Mouse (Mus musculus) intestine, embryonic 16.5 days (tissue): ENCODE data around the gene Mt3. TPM values are rescaled to one million over a fixed set of nuclear protein-coding genes. Genes with fewer than 3 reads are reported as not detected.

Source experiments
- ATAC-seq: fragments of 200-750 bp; cut with Nextera tagmentation; 2 replicates; pipeline ENCODE4 v1.8.0; 2017; ENCODE audit warnings: moderate TSS enrichment, moderate library complexity
- H3K27ac ChIP-seq: fragments of 300-500 bp; sonication (generic); 2 replicates; pipeline ENCODE4 v1.5.1; 2014; ENCODE audit warnings: mild to moderate bottlenecking, low read length
- H3K27me3 ChIP-seq: fragments of 300-500 bp; sonication (generic); replicated peaks from 2 replicates; pipeline ENCODE4 v1.6.1; 2014; ENCODE audit warnings: low read length, control low read depth, mixed read lengths; ENCODE audit not compliant: control insufficient read depth, insufficient read depth
- H3K36me3 ChIP-seq: fragments of 300-500 bp; sonication (generic); 2 replicates; pipeline ENCODE4 v1.6.1; 2014; ENCODE audit warnings: low read length, control low read depth; ENCODE audit not compliant: control insufficient read depth, insufficient read depth
- H3K4me1 ChIP-seq: fragments of 300-500 bp; sonication (generic); 2 replicates; pipeline ENCODE4 v1.6.1; 2014; ENCODE audit warnings: low read length, control low read depth, mixed read lengths; ENCODE audit not compliant: control insufficient read depth, insufficient read depth
- H3K4me2 ChIP-seq: fragments of 300-500 bp; sonication (generic); 2 replicates; pipeline ENCODE4 v1.6.1; 2014; ENCODE audit warnings: low read depth, low read length, control low read depth
- H3K4me3 ChIP-seq: fragments of 300-500 bp; sonication (generic); 2 replicates; pipeline ENCODE4 v1.5.1; 2014; ENCODE audit warnings: mild to moderate bottlenecking, low read length
- H3K9ac ChIP-seq: fragments of 300-500 bp; sonication (generic); 2 replicates; pipeline ENCODE4 v1.6.1; 2014; ENCODE audit warnings: low read depth, low read length
- H3K9me3 ChIP-seq: fragments of 300-500 bp; sonication (generic); 2 replicates; pipeline ENCODE4 v1.6.1; 2016; ENCODE audit warnings: low read length, control low read depth; ENCODE audit not compliant: control insufficient read depth
- WGBS: fragments of 180-500 bp; shearing (Covaris S2); extraction: QIAGEN DNeasy Blood & Tissue Kit; methylation state at CpG from one replicate; pipeline ENCODE4 v1.1.7; 2014; 5-methylcytosine and 5-hydroxymethylcytosine counted together
- polyA plus RNA-seq: library from polyadenylated mRNA; unstranded; fragments of >200 nt; fragmentation: Nextera tagmentation; extraction: Ambion mirVana; gene quantifications from 2 replicates; pipeline ENCODE4 v1.2.1, GENCODE M21; 2015

The Mt3 gene
- polyA plus RNA-seq, 1 experiment from 2014 or later = 5.4 TPM

GRCm38 (mm10) chr8:94179713-94180560, 27.5 kb downstream of the Mt3 start:
- WGBS = 6% methylated on average over 25 of the region's 25 CpGs

GRCm38 (mm10) chr8:94180561-94180908, 28.1 kb downstream of the Mt3 start:
- Histone ChIP-seq H3K9me3 (no peaks in the 10 kb centered on the region), H3K36me3 (no peaks in the 10 kb centered on the region), H3K27me3 (peaks cover 4% of the 10 kb centered on the region; the same call in 1 of the 2 replicates), H3K9ac (peak overlapping the region; percentile 78; the same call in 1 of the 2 replicates), H3K4me3 (peak overlapping the region; percentile 63), H3K4me2 (peak overlapping the region; percentile 75), H3K4me1 (peaks cover 13% of the 10 kb centered on the region), H3K27ac (peak overlapping the region; percentile 83; the same call in 1 of the 2 replicates)
- ATAC-seq = no peak
- WGBS = 70% methylated on average over 1 of the region's 1 CpGs

More at GRCm38 (mm10) chr8:94179713-94180560, 27.5 kb downstream of the Mt3 start:
- Histone ChIP-seq H3K4me3 (peak overlapping the region; percentile 63), H3K27me3 (peaks cover 4% of the 10 kb centered on the region; the same call in 1 of the 2 replicates), H3K4me1 (peaks cover 12% of the 10 kb centered on the region), H3K9me3 (no peaks in the 10 kb centered on the region), H3K4me2 (peak overlapping the region; percentile 75), H3K9ac (peak overlapping the region; percentile 78), H3K36me3 (no peaks in the 10 kb centered on the region), H3K27ac (peak overlapping the region; percentile 83)
- no peak for ATAC-seq

- H3K4me3 ChIP-seq = peak overlapping the region; percentile 35
- WGBS = 48% methylated on average over 13 of the region's 13 CpGs
- H3K27ac ChIP-seq = peak overlapping the region; percentile 90
- peak overlapping the region; percentile 58 for H3K9ac ChIP-seq
- no peak for ATAC-seq
- peak overlapping the region; percentile 58 for H3K4me2 ChIP-seq
- no peaks in the 10 kb centered on the region for H3K36me3 ChIP-seq
- H3K27me3 ChIP-seq = peaks cover 15% of the 10 kb centered on the region
- H3K4me1 ChIP-seq = peaks cover 28% of the 10 kb centered on the region
- H3K9me3 ChIP-seq = no peaks in the 10 kb centered on the region
Observed at GRCm38 (mm10) chr8:94182055-94182929, 29.9 kb downstream of the Mt3 start.

- Histone ChIP-seq H3K4me1 (peaks cover 31% of the 10 kb centered on the region), H3K27ac (peak overlapping the region; percentile 90), H3K9me3 (no peaks in the 10 kb centered on the region), H3K27me3 (peaks cover 15% of the 10 kb centered on the region), H3K4me2 (peak overlapping the region; percentile 58), H3K9ac (peak overlapping the region; percentile 58), H3K4me3 (peak overlapping the region; percentile 35), H3K36me3 (no peaks in the 10 kb centered on the region)
- peak; percentile 60 for ATAC-seq
- 1% methylated on average over 16 of the region's 16 CpGs for WGBS
Observed at GRCm38 (mm10) chr8:94183117-94183516, 30.7 kb downstream of the Mt3 start.

GRCm38 (mm10) chr8:94184357-94184843, 32.0 kb downstream of the Mt3 start:
- Histone ChIP-seq H3K9ac (peak overlapping the region; percentile 58), H3K9me3 (no peaks in the 10 kb centered on the region), H3K4me2 (peak overlapping the region; percentile 58), H3K4me1 (peaks cover 30% of the 10 kb centered on the region), H3K27ac (peak overlapping the region; percentile 90), H3K36me3 (no peaks in the 10 kb centered on the region), H3K27me3 (peaks cover 15% of the 10 kb centered on the region), H3K4me3 (no peak overlapping the region)
- ATAC-seq = no peak
- 26% methylated on average over 12 of the region's 12 CpGs for WGBS

- no peaks in the 10 kb centered on the region for H3K36me3 ChIP-seq
- peak overlapping the region; percentile 39; the same call in 1 of the 2 replicates for H3K4me2 ChIP-seq
- peaks cover 14% of the 10 kb centered on the region for H3K27me3 ChIP-seq
- no peak for ATAC-seq
- H3K4me3 ChIP-seq = no peak overlapping the region
- 56% methylated on average over 6 of the region's 6 CpGs for WGBS
- H3K9ac ChIP-seq = no peak overlapping the region
- peaks cover 36% of the 10 kb centered on the region for H3K4me1 ChIP-seq
- H3K27ac ChIP-seq = peak overlapping the region; percentile 77
- no peaks in the 10 kb centered on the region for H3K9me3 ChIP-seq
Observed at GRCm38 (mm10) chr8:94185791-94186190, 33.4 kb downstream of the Mt3 start.

GRCm38 (mm10) chr8:94186542-94186941, 34.1 kb downstream of the Mt3 start:
- H3K27me3 ChIP-seq = peaks cover 14% of the 10 kb centered on the region
- peak overlapping the region; percentile 77 for H3K27ac ChIP-seq
- WGBS = 4% methylated on average over 17 of the region's 17 CpGs
- peak overlapping the region; percentile 19 for H3K4me3 ChIP-seq
- H3K36me3 ChIP-seq = no peaks in the 10 kb centered on the region
- peak; percentile 82 for ATAC-seq
- peaks cover 37% of the 10 kb centered on the region for H3K4me1 ChIP-seq
- peak overlapping the region; percentile 55 for H3K9ac ChIP-seq
- H3K4me2 ChIP-seq = peak overlapping the region; percentile 39
- no peaks in the 10 kb centered on the region for H3K9me3 ChIP-seq

GRCm38 (mm10) chr8:94187290-94188002, 35.0 kb downstream of the Mt3 start:
- no peaks in the 10 kb centered on the region for H3K36me3 ChIP-seq
- no peaks in the 10 kb centered on the region for H3K9me3 ChIP-seq
- H3K9ac ChIP-seq = peak overlapping the region; percentile 55
- peak overlapping the region; percentile 77 for H3K27ac ChIP-seq
- peaks cover 37% of the 10 kb centered on the region for H3K4me1 ChIP-seq
- H3K4me3 ChIP-seq = no peak overlapping the region
- WGBS = 39% methylated on average over 21 of the region's 21 CpGs
- peaks cover 13% of the 10 kb centered on the region for H3K27me3 ChIP-seq
- H3K4me2 ChIP-seq = peak overlapping the region; percentile 39; the same call in 1 of the 2 replicates
- ATAC-seq = no peak
